Mouse (Mus musculus) urinary bladder, adult 18-20 months (tissue): Measurements from ENCODE around the gene Esr1.

Experiments
- DNase-seq, 2 experiments: peaks; one replicate each; pipeline ENCODE4 v3.0.0; 2022; ENCODE audit warnings: low spot score in 2 of 2, mixed read lengths in 2 of 2

Esr1 gene

DNA sequence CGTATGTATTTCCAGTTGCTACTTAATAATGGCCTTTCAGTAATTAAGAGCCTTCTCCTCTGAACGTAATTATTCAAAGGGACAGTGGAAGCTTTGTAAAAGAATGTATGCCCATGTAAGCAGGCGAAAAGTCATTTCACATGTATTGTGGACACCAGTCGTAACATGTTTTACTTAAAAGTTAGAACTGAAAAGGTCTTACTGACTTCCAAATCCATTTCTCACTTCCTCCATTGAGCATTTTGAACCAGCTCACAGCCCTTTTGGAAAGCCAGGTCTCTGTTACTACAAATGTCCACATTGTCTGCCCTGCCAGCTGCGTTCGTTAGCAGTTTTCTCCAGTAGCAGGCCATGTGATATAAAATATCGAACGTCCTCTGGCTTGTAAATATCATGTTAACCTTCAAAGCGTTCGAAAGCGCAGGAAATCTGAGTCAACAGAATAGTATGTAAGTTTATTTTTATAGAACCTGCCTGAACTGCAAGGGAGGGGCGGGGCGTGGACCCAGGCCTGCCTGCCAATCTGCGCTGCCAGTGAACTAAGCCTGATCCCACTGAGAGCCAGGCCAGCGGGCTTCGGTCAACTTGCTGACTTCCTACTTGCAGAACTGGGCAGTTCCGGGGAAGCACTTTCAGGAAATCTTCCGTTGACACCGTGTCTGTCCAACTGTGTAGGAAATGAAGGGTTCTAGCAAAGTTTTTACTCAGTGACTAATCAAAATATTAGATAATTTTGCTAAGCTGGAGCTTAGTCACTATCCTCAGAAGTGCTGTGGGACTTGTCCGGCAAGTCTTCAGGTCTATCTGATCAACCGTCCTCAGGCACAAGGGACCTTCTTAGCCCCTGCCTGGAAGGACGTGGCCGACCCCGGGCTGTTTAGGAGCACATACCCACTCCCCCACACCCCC lies 9.5 kb downstream of the Esr1 start:
- peak; percentile 75 to 77 for DNase-seq

DNA sequence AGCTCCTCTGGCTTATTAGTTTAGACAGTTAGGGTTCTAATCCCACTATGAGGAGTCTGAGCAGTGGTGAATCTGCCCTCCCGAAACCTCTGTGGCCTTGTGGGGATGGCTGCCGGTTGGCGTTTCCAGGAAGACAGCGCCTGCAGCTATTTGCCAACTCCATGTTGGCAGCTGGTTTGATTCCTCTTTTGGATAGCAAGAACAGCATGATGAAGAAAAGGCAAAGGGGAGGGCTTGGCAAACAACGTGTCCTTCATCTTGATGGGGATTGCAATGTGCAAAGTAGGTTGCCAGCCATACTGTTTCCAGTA lies 10.1 kb downstream of the Esr1 start:
- no peak for DNase-seq

DNA sequence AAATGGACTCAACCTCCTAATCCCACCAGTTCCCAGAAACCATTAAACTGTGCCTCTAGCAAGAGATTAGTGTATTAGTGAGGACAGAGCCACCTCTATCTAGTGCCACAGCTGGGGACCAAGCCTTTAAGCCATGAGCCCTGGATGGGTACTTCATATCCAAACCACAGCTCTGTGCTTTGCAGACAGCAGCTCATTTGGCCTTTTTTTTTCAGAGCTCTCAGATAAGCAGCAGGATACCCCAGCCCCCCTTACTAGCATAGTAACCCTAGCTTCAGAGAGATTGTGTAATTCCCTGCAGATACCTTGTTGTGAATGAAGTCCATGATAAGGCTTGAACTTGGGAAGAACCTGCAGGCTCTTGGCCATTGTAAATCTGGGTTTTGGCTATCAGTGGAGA lies 11.9 kb downstream of the Esr1 start:
- no peak for DNase-seq

DNA sequence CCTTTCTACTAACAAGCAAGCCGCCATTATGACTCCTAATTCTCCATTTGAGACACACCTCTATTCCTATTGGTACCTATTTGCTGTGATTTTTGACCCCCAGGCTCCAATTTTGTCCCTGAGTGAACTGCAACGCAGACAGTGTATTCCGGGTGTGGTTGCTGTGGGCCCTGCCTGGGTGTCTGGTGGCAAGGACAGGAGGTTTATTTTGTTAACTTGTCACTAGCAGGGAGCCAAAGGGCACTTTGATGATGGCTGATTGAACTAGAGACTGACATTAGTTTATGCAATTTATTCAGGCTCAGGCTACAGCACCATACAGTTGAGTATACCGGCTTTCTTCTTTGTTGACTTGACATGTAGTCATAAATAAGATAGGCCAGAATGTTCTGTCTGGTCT lies 13.2 kb downstream of the Esr1 start:
- DNase-seq: no peak

DNA sequence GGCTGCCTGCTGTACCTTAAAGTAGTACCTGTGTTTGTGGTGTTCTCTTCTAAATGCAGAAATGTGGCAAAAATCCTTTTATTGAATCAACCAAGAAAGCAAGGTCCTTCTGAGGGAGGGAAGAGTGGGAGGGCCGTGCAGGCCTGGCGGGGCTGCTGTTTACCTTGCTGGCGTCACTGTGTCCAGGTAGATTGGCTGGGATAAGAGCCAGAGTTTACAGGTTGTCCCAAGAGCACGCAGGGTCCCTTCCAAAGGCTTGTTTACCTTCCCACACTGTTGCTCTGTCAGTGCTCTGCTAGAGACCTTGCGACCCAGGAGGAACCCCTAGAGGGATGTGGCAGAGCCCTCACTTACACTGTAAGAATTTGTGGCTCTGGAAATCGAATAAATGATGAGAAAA lies 13.9 kb downstream of the Esr1 start:
- no peak for DNase-seq

DNA sequence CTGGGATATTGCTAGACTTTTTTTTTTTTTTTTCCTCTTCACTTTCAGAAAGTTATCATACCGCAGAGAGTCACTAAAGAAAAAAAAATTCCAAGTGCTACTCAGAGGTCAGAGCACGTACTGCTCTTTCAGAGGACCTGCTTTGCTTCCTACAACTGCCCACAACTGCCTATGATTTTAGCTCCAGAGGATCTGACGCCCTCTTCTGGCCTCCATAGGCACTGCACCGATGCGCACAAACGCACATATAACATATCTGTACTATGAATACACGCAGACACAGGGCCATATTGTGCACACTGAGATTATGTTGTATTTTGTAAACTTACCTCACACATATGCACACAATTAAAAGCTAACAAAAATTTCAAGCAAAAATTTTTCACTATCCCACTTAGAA lies 15.0 kb downstream of the Esr1 start:
- DNase-seq: no peak

DNA sequence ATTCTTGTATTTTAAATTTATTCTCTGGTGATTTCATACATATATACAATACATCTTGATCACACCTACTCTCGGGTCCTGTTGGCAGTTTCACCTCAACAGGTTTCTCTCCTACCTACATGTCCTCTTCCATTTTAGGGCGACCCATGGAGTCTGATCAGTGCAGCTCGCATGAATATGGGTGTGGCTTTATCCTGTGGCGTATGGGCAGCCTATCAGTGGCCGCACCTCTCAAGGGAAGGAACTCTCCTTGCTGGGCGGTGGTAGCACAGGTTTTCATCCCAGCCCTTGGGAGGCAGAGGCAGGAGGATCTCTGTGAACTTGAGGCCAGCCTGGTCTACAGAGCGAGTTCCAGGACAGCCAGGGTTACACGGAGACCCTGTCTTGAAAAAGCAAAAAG lies 15.6 kb downstream of the Esr1 start:
- no peak for DNase-seq

DNA sequence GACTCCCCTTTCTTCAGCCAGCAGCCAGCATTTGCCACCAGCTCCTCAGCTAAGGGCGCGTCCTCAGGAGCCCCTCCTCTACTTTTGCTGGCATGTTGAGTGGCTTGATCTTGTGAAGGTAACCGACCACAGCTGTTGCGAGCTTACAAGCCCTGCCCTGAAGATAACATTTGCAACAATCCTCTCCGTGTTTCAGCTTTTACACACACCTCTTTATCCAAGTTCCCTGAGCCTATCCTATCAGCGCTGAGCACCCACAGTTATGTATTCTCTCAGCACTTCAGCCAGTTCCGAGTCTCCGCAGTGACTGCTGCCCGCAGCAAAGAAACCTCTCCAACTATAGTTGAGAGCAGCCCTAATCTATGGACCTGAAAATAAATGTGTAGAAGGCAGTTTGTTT lies 16.0 kb downstream of the Esr1 start:
- no peak for DNase-seq

DNA sequence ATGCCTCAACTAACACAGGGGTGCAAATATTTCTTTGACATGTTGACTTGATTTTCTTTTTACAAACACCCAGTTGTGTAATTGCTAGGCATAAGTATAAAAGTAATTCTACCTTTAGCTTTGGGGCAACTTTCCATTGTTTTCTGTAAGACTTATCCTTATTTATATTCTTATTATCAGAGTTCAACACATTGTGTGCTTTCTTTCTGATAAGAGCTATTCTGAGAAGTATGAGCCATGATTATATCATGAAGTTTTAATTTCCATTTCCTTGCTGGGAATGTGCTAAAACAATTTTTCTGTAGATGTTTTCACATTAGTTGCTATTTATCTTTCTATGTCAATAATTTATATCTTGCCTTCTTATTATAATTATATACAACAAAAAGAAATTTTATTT lies 17.9 kb downstream of the Esr1 start:
- DNase-seq: no peak

DNA sequence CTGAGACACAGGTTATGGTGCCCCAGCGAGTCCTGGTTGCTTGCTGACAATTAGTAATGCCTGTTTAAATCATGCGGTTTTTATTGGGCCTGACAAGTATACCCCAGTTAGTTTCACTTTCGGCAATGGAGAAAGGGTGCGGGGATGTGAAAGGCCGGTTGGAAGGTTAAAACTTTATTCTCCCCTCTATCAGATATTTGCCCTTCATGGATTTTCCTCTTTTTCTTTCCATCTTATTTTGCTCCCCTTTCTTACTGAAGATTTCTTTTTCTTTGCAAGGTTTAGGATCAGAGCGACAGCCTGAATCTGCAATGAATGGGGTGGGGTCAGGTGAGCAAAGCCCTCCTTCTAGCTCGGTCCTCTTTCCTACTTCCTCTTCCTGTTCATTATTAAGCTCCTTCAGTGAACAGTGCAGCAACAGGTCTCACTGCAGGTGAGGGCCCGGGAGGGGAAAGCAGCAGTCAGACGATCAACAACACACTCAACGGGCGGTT lies 20.9 kb downstream of the Esr1 start:
- no peak for DNase-seq

DNA sequence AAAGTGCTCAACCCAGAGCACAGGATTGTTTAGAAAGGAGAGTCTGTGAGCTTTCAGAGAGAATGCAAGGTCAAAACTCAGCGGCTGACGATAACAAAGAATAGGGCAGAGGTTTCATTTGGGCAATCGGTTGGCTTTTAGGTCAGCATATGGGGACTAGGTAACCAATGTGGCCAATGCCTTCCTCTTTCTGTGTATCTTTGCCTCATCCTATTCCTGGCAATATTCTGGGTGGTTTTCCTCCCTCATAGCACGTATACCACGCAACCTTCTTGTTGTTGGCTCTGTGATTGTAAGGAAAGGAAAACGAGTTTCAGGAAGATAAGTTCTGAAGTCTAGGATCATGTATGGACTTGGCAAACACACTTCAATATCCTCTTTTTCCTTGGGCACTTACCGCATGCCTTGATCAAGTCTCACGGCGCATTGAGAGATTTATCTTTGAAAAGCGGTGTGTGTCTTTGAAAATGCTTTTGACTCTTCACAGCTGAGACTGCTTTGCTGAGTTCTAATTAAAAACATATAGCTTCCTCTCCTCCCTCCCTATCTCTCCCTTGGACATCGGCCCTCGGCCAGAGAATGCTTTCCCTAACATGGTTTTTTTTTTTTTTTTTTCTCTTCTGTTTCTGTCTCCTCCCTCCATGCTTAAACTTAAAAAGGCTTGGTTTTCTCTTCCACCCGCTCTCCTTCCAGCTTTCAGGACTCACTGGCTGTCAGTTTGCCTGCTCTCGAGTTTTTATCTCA lies 22.1 kb downstream of the Esr1 start:
- DNase-seq: no peak

DNA sequence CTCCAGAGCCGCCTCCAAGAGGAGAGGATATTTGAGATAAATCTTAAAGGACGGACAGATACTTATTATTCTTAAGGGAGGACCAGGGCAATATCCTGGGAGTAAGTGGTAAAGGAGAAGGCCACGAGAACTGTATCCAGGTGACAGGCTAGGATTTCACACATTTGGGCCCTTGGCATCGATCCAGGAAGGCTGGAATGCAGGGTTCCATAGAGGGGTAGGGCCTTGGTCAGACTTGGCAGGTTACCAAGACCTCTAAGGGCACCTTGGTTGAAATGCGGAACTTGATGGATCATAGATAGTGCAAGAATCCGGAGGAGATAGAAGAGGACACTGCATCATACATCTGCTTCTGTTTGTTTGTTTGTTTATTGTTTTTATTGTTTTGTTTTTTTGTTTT lies 24.3 kb downstream of the Esr1 start:
- no peak for DNase-seq

DNA sequence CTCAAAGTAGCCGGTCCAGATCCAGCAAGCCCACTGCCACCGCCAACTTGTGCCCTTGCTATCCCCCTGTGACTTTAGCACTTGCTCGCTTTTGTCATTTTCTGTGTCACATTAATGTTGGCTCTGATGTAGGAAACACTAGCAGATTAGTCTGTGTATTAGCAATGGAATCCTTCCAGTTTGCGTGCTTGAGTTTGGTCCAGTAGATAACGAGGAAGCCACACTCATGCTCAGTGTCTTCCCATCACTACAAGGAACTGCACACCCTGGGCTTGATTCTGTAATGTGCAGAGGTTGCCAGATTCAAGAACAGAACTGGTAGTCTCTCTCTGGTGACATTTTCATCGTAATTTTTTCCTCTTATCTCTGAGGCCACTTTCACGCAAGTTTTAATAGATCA lies 34.7 kb downstream of the Esr1 start:
- DNase-seq: no peak

DNA sequence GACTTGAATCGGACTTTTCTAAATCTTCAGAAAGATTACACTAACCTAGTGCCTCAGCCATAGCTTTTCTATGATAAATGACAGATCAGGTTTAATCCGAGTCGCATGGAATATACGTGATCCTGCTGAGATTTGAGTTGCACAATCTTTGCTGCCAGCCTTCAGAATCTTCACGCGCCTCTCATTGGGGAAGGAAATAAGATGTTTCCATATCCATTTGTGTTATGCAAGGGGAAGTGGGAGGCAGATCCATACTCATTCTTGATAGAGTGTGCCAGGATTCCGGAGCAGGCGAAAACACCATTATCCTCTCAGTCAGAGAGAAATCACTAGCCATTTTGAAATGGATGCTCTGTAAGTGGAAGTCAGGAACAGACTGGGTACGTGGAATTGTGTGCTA lies 35.5 kb downstream of the Esr1 start:
- DNase-seq: no peak

DNA sequence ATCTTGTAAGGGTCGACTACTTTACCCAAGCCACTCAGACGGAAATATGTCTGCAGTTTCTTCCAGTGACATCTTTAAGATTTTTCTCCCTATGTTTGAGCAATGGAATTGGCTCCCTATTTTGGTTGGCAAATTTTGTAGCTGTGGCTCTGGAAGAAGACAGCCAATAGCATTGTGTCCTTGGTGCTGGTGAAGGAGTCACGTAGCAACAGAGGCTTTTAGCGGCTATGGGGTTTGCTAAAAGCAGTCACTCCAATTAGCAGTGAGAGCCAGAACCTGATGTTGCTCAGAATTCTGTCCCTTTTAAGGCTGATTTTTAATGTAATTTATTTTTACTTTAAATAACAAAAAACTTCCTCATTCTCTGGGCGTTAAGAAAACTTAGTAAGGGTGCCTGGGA lies 54.0 kb downstream of the Esr1 start:
- no peak for DNase-seq

DNA sequence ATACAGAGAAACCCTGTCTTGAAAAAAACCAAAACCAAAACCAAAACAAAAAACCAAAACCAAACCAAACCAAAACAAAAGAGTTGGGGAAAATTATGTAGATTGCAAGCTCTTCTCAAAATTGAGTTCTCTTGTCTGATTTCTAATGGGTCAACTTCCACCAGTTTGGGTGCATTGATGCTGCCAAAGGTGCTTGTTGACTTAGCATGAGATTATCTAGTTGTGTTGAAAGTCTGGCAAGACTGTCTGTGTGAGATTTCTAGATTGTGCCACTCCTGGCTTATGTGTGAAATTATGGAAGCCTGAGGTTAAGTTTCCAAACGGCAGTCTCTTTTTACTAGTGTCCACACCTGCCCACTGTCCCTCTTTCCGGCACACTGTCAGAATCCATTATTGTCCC lies 55.6 kb downstream of the Esr1 start:
- DNase-seq: no peak

DNA sequence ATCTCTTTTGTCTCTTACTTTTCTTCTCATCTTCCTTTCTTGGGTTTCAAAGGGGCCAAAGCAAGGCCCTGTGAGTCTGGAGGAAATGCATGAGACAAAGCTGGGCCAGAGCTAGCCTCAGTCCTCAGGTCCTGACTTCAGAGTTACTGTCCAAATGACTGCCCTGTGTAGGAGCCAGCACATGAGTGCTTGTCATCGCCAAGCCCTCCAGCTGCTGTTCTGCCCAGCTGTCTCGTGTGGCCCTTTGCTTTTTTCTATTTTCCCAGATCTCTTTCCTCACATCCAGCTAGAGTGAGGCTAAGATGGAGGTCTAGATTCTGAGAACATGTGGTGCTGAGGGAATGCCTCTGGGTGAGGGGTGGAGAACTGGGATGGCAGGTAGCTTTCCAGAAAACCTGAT lies 58.7 kb downstream of the Esr1 start:
- no peak for DNase-seq

DNA sequence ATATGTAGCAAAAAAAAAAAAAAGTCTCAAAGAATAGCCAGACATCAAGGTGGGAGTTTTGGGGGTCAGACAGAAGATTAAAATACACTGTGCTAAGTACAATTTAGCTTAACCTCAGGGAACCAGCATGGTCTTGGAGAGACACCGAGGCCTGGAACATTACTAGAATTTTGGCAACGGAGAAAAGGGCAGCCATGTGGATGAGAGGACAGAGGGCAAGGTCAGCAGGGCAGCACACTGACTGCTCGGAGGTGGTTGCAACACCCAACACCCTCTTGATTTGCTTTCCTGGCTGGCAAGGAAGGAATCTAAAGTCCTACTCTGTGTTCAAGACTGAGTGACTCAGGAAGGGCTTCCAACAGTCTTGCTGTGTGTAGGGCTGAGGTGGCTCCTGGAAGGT lies 60.5 kb downstream of the Esr1 start:
- DNase-seq: no peak

DNA sequence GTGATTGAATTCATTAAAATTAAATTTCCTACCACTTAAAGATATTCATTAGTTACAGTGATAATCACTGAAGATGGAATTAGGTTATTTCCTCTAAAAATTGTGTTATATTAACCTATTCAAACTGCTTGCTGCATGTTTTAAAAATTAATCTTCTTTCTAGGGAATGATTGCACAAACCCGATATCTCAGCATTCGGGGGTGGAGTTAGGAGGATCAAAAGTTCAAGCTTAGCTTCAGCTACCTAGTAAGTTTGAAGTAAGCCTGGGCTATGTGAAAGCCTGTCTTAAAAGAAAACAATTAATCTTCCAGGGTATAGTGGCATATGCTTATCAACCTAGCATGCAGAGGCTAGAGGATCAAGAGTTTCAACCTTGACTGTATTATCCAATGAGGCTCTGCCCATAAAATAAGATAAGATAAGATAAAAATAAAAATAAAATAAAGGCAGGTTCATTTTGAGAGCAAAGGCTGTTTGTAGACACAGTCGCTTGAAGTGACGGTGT lies 62.0 kb downstream of the Esr1 start:
- no peak for DNase-seq

DNA sequence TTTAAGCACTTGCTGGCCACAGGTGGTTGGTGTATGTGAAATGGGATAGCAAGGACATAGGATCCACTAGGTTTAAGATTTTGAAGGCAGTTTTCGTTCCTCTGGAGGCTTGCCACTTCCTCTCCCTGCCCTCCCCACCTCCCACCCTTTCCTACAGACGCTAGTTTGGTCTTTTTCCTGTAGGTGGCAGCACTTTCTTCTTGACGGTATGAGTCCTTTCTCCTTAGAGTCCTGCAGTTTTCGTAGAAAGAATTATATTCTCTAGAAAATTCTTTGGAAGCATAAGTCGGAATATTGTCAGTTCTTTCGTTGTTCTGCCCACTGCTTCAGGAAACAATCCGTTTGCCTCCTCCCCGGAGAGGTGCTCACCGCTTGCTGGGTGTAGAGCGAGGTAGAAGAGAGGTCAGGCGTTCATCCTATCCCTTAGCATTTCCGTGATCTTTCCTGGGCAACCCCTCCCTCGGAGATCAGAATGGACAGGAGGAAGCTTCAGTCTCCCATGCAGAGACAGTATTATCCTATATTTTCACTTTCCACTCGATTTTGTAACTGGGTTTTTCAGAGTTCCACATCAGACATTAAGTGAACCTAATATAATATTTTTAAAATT lies 63.7 kb downstream of the Esr1 start:
- DNase-seq: peak in 1 of 2 experiments; percentile 16

DNA sequence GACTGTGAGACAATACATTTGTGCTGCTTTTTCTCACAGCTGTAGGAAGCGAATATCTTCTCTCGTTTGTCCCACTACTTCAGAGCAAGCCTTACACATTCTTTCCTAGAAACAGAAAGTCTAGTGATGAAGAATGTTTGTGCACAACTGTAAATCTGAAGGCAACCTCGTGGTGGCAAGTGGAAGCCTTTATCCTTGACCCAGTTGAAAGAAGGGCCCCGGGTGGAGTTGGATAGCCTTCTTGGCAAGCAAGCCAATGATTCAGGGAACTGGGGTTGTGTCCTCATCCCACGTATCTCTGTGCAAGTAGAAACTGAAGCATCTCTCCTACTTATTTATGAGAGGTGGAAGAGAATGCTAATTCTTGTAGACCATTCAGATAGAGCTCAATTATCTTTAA lies 71.7 kb downstream of the Esr1 start:
- peak in 1 of 2 experiments; percentile 9 for DNase-seq

DNA sequence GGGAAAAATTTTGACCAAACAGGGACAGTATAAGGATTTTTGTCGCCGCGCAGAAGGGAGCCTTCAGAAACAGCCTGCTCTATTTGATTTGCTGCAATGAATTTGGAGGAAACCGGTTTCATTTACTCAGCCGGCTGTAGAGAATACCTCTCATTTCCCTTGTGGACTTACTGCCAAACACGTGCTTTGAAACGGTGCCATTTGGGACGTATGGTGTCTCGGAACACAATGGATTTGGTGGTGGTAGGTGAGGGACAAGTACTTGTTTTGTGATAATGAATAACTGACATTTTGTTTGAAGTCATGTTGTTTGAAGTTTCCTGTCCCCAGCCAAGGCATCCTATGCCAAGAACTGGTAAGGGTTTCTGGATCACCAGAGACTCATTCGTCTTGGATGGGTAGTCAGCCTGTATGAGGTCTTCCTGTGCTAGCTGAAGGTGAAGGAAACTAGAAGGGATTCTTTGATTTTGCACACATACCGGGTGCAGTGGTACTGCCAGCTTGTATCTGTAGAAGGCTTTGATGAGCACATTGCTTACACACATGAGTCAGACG lies 72.4 kb downstream of the Esr1 start:
- DNase-seq: no peak
